ENCODE assay signal across 8 mouse cellular contexts in genomic region chr8:126498465-126498864, GRCm38 (mm10). TPM values are rescaled to one million over a fixed set of nuclear protein-coding genes. Genes with fewer than 3 reads are reported as not detected.
DNase-seq lines count a peak whose midpoint lies in the region.

No protein-coding gene starts in this region.

- H3K4me1 ChIP-seq in heart, embryonic 10.5 days = peaks cover 28% of the 10 kb centered on the region
- peaks cover 25% of the 10 kb centered on the region for H3K4me1 ChIP-seq in midbrain, embryonic 10.5 days

- H3K27ac ChIP-seq in heart, embryonic 10.5 days = peak overlapping the region; percentile 90; the same call in 1 of the 2 replicates
- H3K27ac ChIP-seq in midbrain, embryonic 10.5 days (replicated peaks) = peak overlapping the region; percentile 85

- H3K4me3 ChIP-seq in heart, embryonic 10.5 days = no peak overlapping the region
- peak overlapping the region; percentile 50 for H3K4me3 ChIP-seq in midbrain, embryonic 10.5 days

- no peaks in the 10 kb centered on the region for H3K36me3 ChIP-seq in heart, embryonic 10.5 days
- H3K36me3 ChIP-seq in midbrain, embryonic 10.5 days = no peaks in the 10 kb centered on the region

- intact Hi-C loops in heart, postnatal 25 days (cut with DNase I) = loop anchor here (1.0 to 5.0 kb wide), 4 partner anchors 69 to 474 kb away; partner anchors contain the start of gene Rbm34
- intact Hi-C loops in left cerebral cortex, postnatal 4 days (cut with DNase I) = loop anchor here (2.0 kb wide), 1 partner anchor 90 kb away; no protein-coding TSS in a partner anchor

- DNase-seq in heart, embryonic 10.5 days (ENCODE audit: low spot score) = no peak
- DNase-seq in heart, postnatal 25 days (ENCODE audit: low spot score) = no peak
- DNase-seq in R1 (ENCODE audit: low read depth, low spot score) = peak; percentile 36
- peak; percentile 22 for DNase-seq in gonadal fat pad, adult 2 months (ENCODE audit: low read depth)
- no peak for DNase-seq in midbrain, embryonic 10.5 days (ENCODE audit: low spot score)
- DNase-seq in ovary, adult 18-20 months (ENCODE audit: low spot score) = no peak
- DNase-seq in left cerebral cortex, postnatal 4 days = no peak
- DNase-seq in frontal cortex, postnatal 25 days (ENCODE audit: low spot score in 2 of 2) = no peak

- H3K27me3 ChIP-seq in heart, embryonic 10.5 days (ENCODE audit: insufficient read depth, poor library complexity, severe bottlenecking) = no peaks in the 10 kb centered on the region
- peaks cover 5% of the 10 kb centered on the region; the same call in 1 of the 2 replicates for H3K27me3 ChIP-seq in midbrain, embryonic 10.5 days (ENCODE audit: low read depth, poor library complexity, severe bottlenecking)

- 77% methylated on average over 6 of the region's 6 CpGs for WGBS in heart, embryonic 10.5 days
- WGBS in midbrain, embryonic 10.5 days = 49% methylated on average over 6 of the region's 6 CpGs

- no peaks in the 10 kb centered on the region for H3K9me3 ChIP-seq in heart, embryonic 10.5 days
- no peaks in the 10 kb centered on the region for H3K9me3 ChIP-seq in midbrain, embryonic 10.5 days (replicated peaks)

RNA-seq across cellular contexts. Expression of gene Tarbp1, which starts 23.6 kb away (rescaled TPM):
- polyA plus RNA-seq in heart, embryonic 10.5 days (2016; fragmentation: Nextera tagmentation; extraction: Ambion mirVana) = 1.9 and 2.7 TPM in 2 replicates
- total RNA-seq in heart, postnatal 25 days (2021) = 1 to 10 TPM; 4.0 to 5.1 TPM
- polyA plus RNA-seq in gonadal fat pad, adult 2 months (2012; rRNA removed) = 3.3 and 4.0 TPM in 2 replicates
- 1.4 and 2.0 TPM in 2 replicates for polyA plus RNA-seq in midbrain, embryonic 10.5 days (2016; fragmentation: Nextera tagmentation; extraction: Ambion mirVana)
- total RNA-seq in left cerebral cortex, postnatal 4 days (2021) = 1 to 10 TPM; 4.8 to 4.9 TPM

Comparison
In these comparisons a context has a peak if more than half of its experiments do, and no peak if none do; other contexts are left out.
1. DNase-seq: peak in R1 (single experiment) and gonadal fat pad, adult 2 months (single experiment); none in heart, embryonic 10.5 days (single experiment), heart, postnatal 25 days (single experiment), midbrain, embryonic 10.5 days (single experiment), ovary, adult 18-20 months (single experiment), left cerebral cortex, postnatal 4 days (single experiment) and frontal cortex, postnatal 25 days (0 of 2).